Mouse (Mus musculus): ENCODE measurements around the gene Dlg5. TPM values are rescaled to one million over a fixed set of nuclear protein-coding genes. Genes with fewer than 3 reads are reported as not detected.
A peak's percentile ranks its signal among the peaks of the same experiment; 100 is the strongest.

Gene Dlg5
- total RNA-seq, 1 experiment from 2014 or later = 66.6 TPM

GRCm38 (mm10) chr14:24098828-24099227 is 146.9 kb downstream of the Dlg5 start:
- no peak for DNase-seq

GRCm38 (mm10) chr14:24094656-24095055 is 151.1 kb downstream of the Dlg5 start:
- DNase-seq = no peak

GRCm38 (mm10) chr14:24093221-24093620 is 152.5 kb downstream of the Dlg5 start:
- DNase-seq = no peak

GRCm38 (mm10) chr14:24092391-24092790 is 153.3 kb downstream of the Dlg5 start:
- no peak for DNase-seq

- DNase-seq = no peak
These were observed 154.9 kb downstream of the Dlg5 start for GRCm38 (mm10) chr14:24090790-24091189.

- peak; percentile 16 for DNase-seq
These were observed 156.5 kb downstream of the Dlg5 start for GRCm38 (mm10) chr14:24089181-24089580.

GRCm38 (mm10) chr14:24087430-24087829 is 158.3 kb downstream of the Dlg5 start:
- DNase-seq = no peak

- DNase-seq = no peak
These were observed 159.2 kb downstream of the Dlg5 start for GRCm38 (mm10) chr14:24086481-24086880.

Small RNA genes lying within 50 kb of the gene (microRNA-seq; reads per million reads assigned to microRNA genes)
- gene Mir7210 = 0 reads per million in 2 experiments

Other genes with a start within 250 kb of the Dlg5 start
- 60.0 and 64.0 TPM in 2 replicates for gene Kcnma1, start 231.4 kb downstream of the Dlg5 start, total RNA-seq (2021)
- not detected in 2 replicates for gene E330034G19Rik, start 47.3 kb upstream of the Dlg5 start, total RNA-seq (2021)
- gene Polr3a, start 241.1 kb upstream of the Dlg5 start, total RNA-seq (2021) = 24.0 and 25.1 TPM in 2 replicates
- 1,410 and 1,697 TPM in 2 replicates for gene Rps24, start 241.2 kb upstream of the Dlg5 start, total RNA-seq (2021)

All from adrenal gland, postnatal 25 days (tissue).